Mouse (Mus musculus): ENCODE measurements around the gene Aqp1.

- TF ChIP-seq CTCF (IDR thresholded peaks at IDR 0.05; ENCODE audit: extremely low read depth, insufficient read depth, insufficient read length, insufficient replicate concordance): no peak
- TF ChIP-seq POLR2A (IDR thresholded peaks at IDR 0.05; ENCODE audit: low read depth, low read length): no peak
These were observed 19.9 kb downstream of the Aqp1 start for GRCm38 (mm10) chr6:55356017-55356703.
